ENCODE assay signal across 35 mouse cellular contexts in genomic region chr10:37589009-37589408, GRCm38 (mm10).
"Had no signal": no experiment of that assay in that cellular context is flagged by ENCODE, and none has a peak within 500 bp of the region (broad histone marks: within the 10 kb centered on the region; RNA-seq: fewer than 3 reads in every experiment).

No protein-coding gene starts in this region.

- H3K36me3 ChIP-seq: heart, embryonic 10.5 days; heart, embryonic 12.5 days; heart, embryonic 13.5 days; heart, embryonic 15.5 days; hindbrain, embryonic 10.5 days; hindbrain, embryonic 12.5 days; hindbrain, embryonic 15.5 days; intestine, embryonic 15.5 days; kidney, embryonic 15.5 days had no signal

- H3K9ac ChIP-seq: heart, embryonic 12.5 days; heart, embryonic 13.5 days; heart, embryonic 15.5 days; hindbrain, embryonic 12.5 days; hindbrain, embryonic 14.5 days; hindbrain, embryonic 15.5 days; intestine, embryonic 15.5 days; kidney, embryonic 15.5 days had no signal

- H3K27me3 ChIP-seq: heart, embryonic 12.5 days; heart, embryonic 13.5 days; heart, embryonic 15.5 days; hindbrain, embryonic 12.5 days; hindbrain, embryonic 15.5 days; intestine, embryonic 15.5 days; kidney, embryonic 15.5 days had no signal

- H3K4me2 ChIP-seq: heart, embryonic 11.5 days; heart, embryonic 12.5 days; heart, embryonic 13.5 days; heart, embryonic 15.5 days; hindbrain, embryonic 12.5 days; hindbrain, embryonic 14.5 days; hindbrain, embryonic 15.5 days; intestine, embryonic 15.5 days; kidney, embryonic 15.5 days had no signal

- DNase-seq: heart, postnatal 10 days; heart, postnatal 14 days; heart, postnatal 36 days; heart, postnatal 4 days; kidney, adult 11 months; kidney, adult 18-20 months; kidney, adult 2 months; kidney, adult 8-10 months; kidney, adult 9 months; kidney, postnatal 10 days; kidney, postnatal 14 days; kidney, postnatal 25 days; kidney, postnatal 36 days; kidney, postnatal 4 days; layer of hippocampus, adult 9-11 months; layer of hippocampus, postnatal 36 days had no signal

- H3K27ac ChIP-seq: heart, embryonic 10.5 days; heart, embryonic 13.5 days; heart, embryonic 15.5 days; hindbrain, embryonic 10.5 days; hindbrain, embryonic 12.5 days; hindbrain, embryonic 14.5 days; hindbrain, embryonic 15.5 days; hindbrain, postnatal 0 days; intestine, embryonic 15.5 days; kidney, embryonic 15.5 days; kidney, postnatal 0 days; layer of hippocampus, adult 2 months; left cerebral cortex, adult 2 months had no signal

- H3K9me3 ChIP-seq: heart, embryonic 10.5 days; heart, embryonic 12.5 days; heart, embryonic 13.5 days; heart, embryonic 15.5 days; hindbrain, embryonic 10.5 days; hindbrain, embryonic 12.5 days; hindbrain, embryonic 15.5 days; intestine, embryonic 15.5 days; kidney, embryonic 15.5 days had no signal

- ATAC-seq: hindbrain, embryonic 16.5 days; hindbrain, postnatal 0 days; inflammation-experienced regulatory T-cells, adult 6 months; intestine, embryonic 15.5 days; intestine, embryonic 16.5 days; intestine, postnatal 0 days had no signal

- H3K4me1 ChIP-seq: heart, embryonic 10.5 days; heart, embryonic 12.5 days; heart, embryonic 13.5 days; heart, embryonic 15.5 days; hindbrain, embryonic 10.5 days; hindbrain, embryonic 12.5 days; hindbrain, embryonic 15.5 days; intestine, embryonic 15.5 days; kidney, embryonic 15.5 days had no signal

- H3K4me3 ChIP-seq: heart, embryonic 10.5 days; heart, embryonic 12.5 days; heart, embryonic 13.5 days; heart, embryonic 15.5 days; hindbrain, embryonic 10.5 days; hindbrain, embryonic 12.5 days; hindbrain, embryonic 15.5 days; intestine, embryonic 15.5 days; kidney, embryonic 15.5 days; layer of hippocampus, adult 2 months; left cerebral cortex, adult 2 months had no signal
